Mouse (Mus musculus): ENCODE results near the gene Pxk. TPM values are rescaled to one million over a fixed set of nuclear protein-coding genes. Genes with fewer than 3 reads are reported as not detected.

The Pxk gene
- polyA plus RNA-seq, 1 experiment, result 46.5 TPM

- no peak for DNase-seq (ENCODE audit: extremely low spot score in 1 of 2, low spot score in 1 of 2)
Measured at GRCm38 (mm10) chr14:8139724-8140710, 42.0 kb downstream of the Pxk start.

- no peak for DNase-seq (ENCODE audit: extremely low spot score in 1 of 2, low spot score in 1 of 2)
Measured at GRCm38 (mm10) chr14:8141131-8141530, 43.1 kb downstream of the Pxk start.

- peak in 1 of 2 experiments; percentile 18 for DNase-seq (ENCODE audit: extremely low spot score in 1 of 2, low spot score in 1 of 2)
Measured at GRCm38 (mm10) chr14:8145594-8146558, 47.9 kb downstream of the Pxk start.

- no peak for DNase-seq (ENCODE audit: extremely low spot score in 1 of 2, low spot score in 1 of 2)
Measured at GRCm38 (mm10) chr14:8146611-8147223, 48.7 kb downstream of the Pxk start.

- DNase-seq (ENCODE audit: extremely low spot score in 1 of 2, low spot score in 1 of 2), result peak in 1 of 2 experiments; percentile 64
Measured at GRCm38 (mm10) chr14:8148842-8149241, 50.8 kb downstream of the Pxk start.

- DNase-seq (ENCODE audit: extremely low spot score in 1 of 2, low spot score in 1 of 2), result peak in 1 of 2 experiments; percentile 33
Measured at GRCm38 (mm10) chr14:8151757-8152156, 53.7 kb downstream of the Pxk start.

- DNase-seq (ENCODE audit: extremely low spot score in 1 of 2, low spot score in 1 of 2), result no peak
Measured at GRCm38 (mm10) chr14:8154072-8154471, 56.1 kb downstream of the Pxk start.

- no peak for DNase-seq (ENCODE audit: extremely low spot score in 1 of 2, low spot score in 1 of 2)
Measured at GRCm38 (mm10) chr14:8156947-8157346, 58.9 kb downstream of the Pxk start.

- no peak for DNase-seq (ENCODE audit: extremely low spot score in 1 of 2, low spot score in 1 of 2)
Measured at GRCm38 (mm10) chr14:8158721-8159120, 60.7 kb downstream of the Pxk start.

- no peak for DNase-seq (ENCODE audit: extremely low spot score in 1 of 2, low spot score in 1 of 2)
Measured at GRCm38 (mm10) chr14:8159141-8159540, 61.1 kb downstream of the Pxk start.

GRCm38 (mm10) chr14:8161777-8162176, 63.8 kb downstream of the Pxk start:
- DNase-seq (ENCODE audit: extremely low spot score in 1 of 2, low spot score in 1 of 2), result no peak

GRCm38 (mm10) chr14:8164463-8164862, 66.5 kb downstream of the Pxk start:
- no peak for DNase-seq (ENCODE audit: extremely low spot score in 1 of 2, low spot score in 1 of 2)

GRCm38 (mm10) chr14:8172507-8173410, 74.7 kb downstream of the Pxk start, which contains the start of gene Pdhb:
Gene Pdhb, minus strand, starts transcription at chr14:8173025.
- DNase-seq (ENCODE audit: extremely low spot score in 1 of 2, low spot score in 1 of 2), result peak; percentile 99

- DNase-seq (ENCODE audit: extremely low spot score in 1 of 2, low spot score in 1 of 2), result peak in 1 of 2 experiments; percentile 65
Measured at GRCm38 (mm10) chr14:8173542-8174250, 75.7 kb downstream of the Pxk start.

GRCm38 (mm10) chr14:8174634-8175033, 76.6 kb downstream of the Pxk start:
- no peak for DNase-seq (ENCODE audit: extremely low spot score in 1 of 2, low spot score in 1 of 2)

GRCm38 (mm10) chr14:8176251-8176650, 78.2 kb downstream of the Pxk start:
- DNase-seq (ENCODE audit: extremely low spot score in 1 of 2, low spot score in 1 of 2), result no peak

GRCm38 (mm10) chr14:8180371-8181035, 82.5 kb downstream of the Pxk start:
- DNase-seq (ENCODE audit: extremely low spot score in 1 of 2, low spot score in 1 of 2), result no peak

- no peak for DNase-seq (ENCODE audit: extremely low spot score in 1 of 2, low spot score in 1 of 2)
Measured at GRCm38 (mm10) chr14:8183330-8183729, 85.3 kb downstream of the Pxk start.

Measured in frontal cortex, adult 2 months (tissue).